Mouse (Mus musculus): Measurements from ENCODE around the gene Fnip1.

The Fnip1 gene

DNA sequence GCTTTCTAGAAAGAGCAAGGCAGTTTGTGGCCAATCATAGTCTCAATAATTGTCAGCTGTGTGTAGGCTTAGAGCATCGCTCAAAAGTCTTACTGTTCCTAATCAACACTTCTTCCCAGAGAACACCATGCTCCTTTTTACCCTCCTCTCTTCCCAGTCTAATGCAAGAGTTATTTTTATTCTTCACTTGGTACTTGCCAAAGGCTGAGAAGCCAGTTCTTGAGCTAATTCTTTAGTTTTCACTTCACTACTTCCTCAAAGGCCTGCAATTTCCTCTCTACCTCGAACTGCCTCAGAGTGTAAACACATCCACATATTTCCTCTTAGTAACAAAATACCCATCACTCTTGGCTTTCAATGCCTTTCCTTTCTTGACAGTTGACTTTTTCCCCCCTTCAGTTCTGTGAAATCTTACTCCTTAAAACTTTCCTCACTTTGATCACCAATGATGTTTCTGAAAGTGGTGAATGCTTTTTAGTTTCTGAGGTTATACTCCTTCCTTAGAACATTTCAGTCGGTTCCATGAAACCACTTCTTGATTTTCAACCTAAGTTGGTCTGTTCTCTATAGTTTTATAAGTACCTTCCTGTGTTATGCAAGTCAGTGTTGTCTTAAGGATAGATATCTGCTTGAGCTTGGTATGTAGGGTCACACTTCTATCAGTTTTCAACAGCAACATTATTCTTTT lies 26.7 kb downstream of the Fnip1 start:
- no peak for DNase-seq

DNA sequence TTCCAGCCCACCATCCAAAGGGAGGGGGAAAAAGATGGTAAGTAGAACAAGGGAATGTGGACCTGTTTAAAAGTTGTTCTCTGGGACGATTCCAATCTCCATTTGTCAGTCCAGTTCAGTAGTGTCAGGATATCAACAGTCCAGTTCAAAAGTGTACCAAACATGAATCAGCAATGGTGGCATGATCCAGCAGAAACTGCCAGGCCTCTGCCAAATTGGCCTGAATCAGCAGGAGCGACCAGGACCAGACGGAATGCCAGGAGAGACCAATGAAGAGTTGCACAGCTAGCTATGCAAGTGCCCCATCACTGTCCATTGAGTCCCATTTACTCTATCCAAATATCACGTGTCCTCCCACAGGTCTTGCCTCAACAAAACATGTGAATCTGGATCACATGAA lies 34.2 kb downstream of the Fnip1 start:
- no peak for DNase-seq

GRCm38 (mm10) chr11:54478414-54478813 lies 40.4 kb downstream of the Fnip1 start:
- peak; percentile 20 for DNase-seq

- no peak for DNase-seq
Observed at GRCm38 (mm10) chr11:54486041-54486440, 48.0 kb downstream of the Fnip1 start.

- no peak for DNase-seq
Observed at GRCm38 (mm10) chr11:54491946-54492558, 54.1 kb downstream of the Fnip1 start.

DNA sequence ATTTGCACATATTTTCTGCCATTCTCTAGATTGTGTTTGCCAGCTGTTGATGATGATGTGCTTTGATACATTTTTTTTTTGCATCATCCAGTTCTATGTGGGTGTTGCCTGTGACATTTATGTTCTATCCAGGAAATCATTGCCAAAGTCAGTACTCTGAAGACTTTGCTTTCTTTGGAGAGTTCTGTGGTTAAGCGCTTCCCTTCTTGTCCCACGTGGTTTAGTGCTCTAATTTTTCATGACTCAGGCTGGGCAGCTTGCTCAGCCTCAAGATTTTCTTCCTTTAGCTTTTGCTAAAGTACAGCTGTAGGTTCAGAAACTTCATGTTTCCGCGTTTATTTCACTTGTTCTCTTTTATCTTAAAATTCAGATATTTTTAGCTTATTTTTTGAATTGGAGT lies 54.6 kb downstream of the Fnip1 start:
- no peak for DNase-seq

DNA sequence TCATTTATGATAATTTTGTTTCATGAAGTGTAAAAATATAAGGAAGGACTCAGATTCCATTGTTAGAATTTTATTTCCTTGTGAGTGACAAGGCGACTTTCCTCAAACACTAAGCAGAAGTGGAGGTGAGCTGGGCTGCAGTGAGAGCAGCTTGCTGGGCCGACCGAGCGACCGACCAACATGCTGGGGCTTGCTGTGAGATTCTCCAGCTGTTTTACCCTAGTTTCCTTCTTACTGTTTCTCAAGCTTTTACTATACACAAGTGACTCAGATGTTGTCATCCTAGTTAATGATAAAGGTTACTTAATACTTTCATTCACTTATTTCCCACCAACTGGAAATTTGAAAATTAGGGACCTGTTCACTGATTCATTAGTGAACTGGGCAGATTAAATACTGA lies 61.8 kb downstream of the Fnip1 start:
- no peak for DNase-seq

DNA sequence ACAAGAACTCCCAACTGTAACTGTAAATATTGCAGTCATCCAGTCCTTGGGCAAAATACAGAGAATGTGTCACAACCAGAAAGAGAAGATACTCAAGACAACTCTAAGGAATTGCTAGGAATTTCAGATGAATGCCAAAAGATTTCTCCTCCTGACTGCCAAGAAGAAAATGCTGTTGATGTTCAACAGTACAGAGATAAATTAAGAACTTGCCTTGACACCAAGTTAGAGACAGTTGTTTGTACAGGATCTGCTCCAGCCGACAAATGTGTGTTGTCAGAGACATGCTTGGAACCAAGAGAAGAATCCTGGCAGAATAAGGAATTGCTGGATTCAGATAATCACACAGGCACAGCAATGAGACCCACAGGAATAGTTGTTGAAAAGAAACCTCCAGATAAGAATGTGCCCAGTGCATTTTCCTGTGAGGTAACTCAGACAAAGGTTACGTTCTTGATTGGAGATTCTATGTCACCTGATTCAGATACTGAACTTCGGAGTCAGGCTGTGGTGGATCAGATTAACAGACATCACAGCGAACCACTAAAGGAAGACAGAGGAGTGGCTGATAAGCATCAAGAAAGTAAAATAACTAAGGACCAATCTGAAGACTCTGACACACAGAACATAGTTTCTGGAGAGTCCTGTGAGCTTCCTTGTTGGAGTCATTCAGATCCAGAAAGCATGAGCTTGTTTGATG lies 64.7 kb downstream of the Fnip1 start:
- DNase-seq = peak; percentile 31

DNA sequence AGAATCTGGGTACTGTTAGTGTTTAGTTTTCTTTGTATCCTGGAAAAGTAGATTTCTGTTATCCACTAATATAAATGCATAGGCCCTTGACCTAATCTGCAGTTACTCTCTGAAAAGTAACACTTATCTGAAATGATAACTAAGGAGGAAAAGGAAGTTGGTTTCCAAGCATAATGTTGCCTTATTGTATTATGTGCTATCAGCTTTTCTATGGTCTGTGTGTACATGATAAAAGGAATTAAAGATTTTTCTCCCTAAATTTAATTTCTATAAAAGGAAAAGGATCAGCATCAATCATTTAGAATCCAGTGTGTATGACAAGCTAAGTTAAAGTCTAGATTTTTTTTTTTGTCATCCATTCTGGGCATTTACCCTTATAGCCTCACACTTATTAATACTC lies 75.6 kb downstream of the Fnip1 start:
- no peak for DNase-seq

- peak; percentile 7 for DNase-seq
Observed at GRCm38 (mm10) chr11:54521927-54522528, 84.0 kb downstream of the Fnip1 start.

DNA sequence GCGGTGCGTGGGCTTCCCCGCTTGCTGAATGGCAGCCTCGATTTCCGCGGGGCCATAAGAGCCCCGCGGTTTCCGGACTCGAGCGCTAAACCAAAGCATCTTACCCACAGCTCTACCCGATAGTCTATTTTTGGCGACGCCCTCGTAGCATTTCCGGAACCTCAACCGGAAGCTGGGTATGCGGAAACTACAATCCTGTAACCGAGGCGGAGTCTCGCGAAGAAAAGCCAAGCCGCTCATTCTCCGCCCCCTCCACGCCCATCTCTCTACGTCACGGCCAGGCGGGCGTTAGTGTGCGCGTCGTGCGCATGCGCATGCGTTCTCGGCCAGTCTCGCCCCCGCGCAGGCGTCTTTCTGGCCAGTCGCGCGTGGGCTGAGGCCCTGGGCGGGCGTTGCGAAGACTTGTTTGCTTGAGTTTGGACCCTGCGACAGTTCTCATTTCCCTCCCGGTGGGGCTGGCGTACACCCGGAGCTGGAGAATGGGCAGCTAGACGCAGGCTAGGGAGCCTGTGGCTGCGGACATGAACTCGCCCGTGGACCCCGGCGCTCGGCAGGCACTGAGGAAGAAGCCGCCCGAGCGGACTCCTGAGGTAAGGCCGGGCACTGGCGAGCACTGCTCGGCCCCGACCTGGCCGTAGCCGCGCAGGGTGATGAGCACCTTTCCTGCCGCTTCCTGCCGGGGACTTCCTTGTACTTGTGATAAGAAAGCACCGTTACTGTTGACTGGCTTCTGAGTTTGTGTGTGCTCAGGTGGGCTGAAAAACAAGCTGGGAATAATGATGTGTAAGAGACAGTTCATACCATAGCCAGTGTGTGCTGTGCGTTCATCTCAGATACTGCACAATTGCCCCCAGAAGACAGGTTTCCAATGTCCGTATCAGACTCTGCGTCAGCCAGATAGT lies 84.8 kb downstream of the Fnip1 start, which contains the start of gene Rapgef6:
TSS of gene Rapgef6 (plus strand) at position 319 of the 902 bp plus-strand sequence.
- DNase-seq = peak; percentile 99

GRCm38 (mm10) chr11:54523431-54524001 lies 85.5 kb downstream of the Fnip1 start:
- no peak for DNase-seq

GRCm38 (mm10) chr11:54528002-54528401 lies 90.0 kb downstream of the Fnip1 start:
- no peak for DNase-seq

GRCm38 (mm10) chr11:54530391-54530790 lies 92.4 kb downstream of the Fnip1 start:
- DNase-seq = peak; percentile 86

DNA sequence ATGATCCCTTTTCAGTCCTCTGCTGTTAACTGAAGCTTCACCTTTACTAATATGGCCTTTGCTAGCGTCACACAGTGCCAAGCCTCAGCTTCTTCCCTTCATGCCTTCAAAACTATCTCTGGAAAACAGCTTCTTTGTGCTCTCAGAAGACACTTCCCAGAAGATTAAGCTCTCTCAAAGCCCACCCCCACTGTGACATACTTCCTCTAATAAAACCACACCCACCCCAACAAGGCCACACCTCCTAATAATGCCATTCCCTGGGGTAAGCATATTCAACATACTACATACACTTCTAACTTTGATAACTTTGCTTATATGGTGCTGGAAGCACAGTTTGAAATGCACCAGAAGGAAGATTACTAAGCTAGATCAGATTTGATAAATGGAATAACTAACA lies 92.9 kb downstream of the Fnip1 start:
- peak; percentile 32 for DNase-seq

DNA sequence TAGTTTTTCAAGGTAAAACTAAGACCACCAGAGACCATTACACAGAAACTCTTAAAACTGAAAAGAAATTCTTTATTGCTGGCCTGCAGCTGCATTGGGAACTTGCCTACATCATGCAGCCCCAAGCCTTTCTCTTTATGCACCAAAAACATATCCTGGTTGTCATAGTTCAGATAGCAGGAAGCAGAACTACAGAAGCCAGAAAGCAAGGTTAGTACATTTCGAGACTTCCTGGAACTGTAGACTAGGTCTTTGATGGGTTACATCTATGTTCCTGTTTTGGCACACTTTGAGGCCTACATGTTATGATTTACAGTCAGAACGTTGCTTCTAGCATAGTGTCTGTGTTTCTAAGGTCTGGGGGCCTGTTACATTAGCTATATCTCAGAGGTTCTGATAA lies 95.8 kb downstream of the Fnip1 start:
- DNase-seq = no peak

GRCm38 (mm10) chr11:54534871-54535270 lies 96.9 kb downstream of the Fnip1 start:
- DNase-seq = peak; percentile 84

GRCm38 (mm10) chr11:54539031-54539430 lies 101.0 kb downstream of the Fnip1 start:
- no peak for DNase-seq

DNA sequence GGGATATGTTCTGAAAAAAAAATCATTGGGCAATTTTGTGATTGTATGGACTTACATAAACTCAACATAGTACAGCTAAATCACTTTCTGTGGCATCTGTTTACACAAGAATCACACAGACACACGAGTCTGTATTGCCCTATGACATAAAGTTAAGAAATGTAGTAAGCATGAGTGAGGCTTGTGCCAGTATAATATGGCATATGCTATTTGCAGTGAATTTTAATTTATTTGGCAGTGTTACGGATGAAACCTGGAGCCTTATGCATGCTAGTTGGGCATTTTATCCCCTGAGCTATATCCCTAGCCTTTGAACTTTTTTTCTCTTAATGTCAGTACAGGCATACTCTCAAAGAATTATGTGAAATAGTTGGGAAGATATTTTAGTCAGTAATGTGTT lies 101.5 kb downstream of the Fnip1 start:
- no peak for DNase-seq

DNA sequence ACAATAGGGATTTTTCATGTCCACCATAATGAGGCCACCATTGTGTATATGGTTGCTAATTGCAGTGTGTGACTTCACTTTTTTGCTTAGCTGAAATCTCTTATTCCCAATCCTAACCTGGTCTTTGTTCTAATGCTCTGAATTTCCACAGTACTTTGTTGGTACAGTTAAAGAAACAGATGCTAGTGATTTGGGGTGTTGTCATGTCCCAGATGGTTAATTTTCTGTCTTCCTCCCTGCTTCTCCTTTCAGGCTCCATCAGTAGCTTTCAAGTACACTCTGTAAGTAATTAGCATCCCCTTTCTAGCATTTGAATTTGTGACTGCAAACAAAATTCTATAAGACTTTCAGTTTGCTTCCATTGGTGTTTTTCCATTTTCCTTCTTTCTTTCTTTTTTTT lies 102.3 kb downstream of the Fnip1 start:
- no peak for DNase-seq

DNA sequence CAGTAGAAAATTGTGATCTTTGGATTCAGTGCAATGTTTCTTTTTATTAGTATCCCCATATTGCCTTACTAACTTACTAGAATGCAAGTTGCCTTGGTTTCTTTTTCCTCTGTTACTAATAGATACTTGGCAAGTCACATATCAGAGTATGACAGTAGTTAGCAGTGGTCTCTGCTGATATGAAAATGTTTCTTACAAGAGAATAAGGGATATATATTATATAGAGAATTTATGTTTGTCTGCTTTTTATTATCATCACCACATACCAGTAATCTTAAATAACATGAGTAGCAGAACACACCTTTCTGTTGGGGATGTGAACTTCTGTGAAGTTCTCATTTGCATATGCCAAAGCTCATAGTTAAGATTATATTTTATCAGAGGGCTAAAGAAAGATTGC lies 104.4 kb downstream of the Fnip1 start:
- no peak for DNase-seq

GRCm38 (mm10) chr11:54554970-54555369 lies 117.0 kb downstream of the Fnip1 start:
- no peak for DNase-seq

All from lung, postnatal 10 days (tissue).